Mouse (Mus musculus): Measurements from ENCODE around the gene Gpr85. TPM values are rescaled to one million over a fixed set of nuclear protein-coding genes. Genes with fewer than 3 reads are reported as not detected.
"Not testable (repeated sequence)": the region's sequence is repeated elsewhere in the genome, so short reads cannot be mapped to it uniquely, and the experiment has no call there.

The Gpr85 gene
- polyA plus RNA-seq, 1 experiment from 2014 or later = 13.3 TPM

- no peaks in the 10 kb centered on the region for H3K4me1 ChIP-seq (replicated peaks; ENCODE audit: control insufficient read depth, insufficient read depth, low read length)
These were observed 20.9 kb upstream of the Gpr85 start for GRCm38 (mm10) chr6:13860596-13860995.

GRCm38 (mm10) chr6:13859877-13860585, 20.3 kb upstream of the Gpr85 start:
- Histone ChIP-seq H3K27ac (ENCODE audit: low read depth, low read length) (no peak overlapping the region), H3K4me1 (replicated peaks; ENCODE audit: control insufficient read depth, insufficient read depth, low read length) (no peaks in the 10 kb centered on the region), H3K36me3 (ENCODE audit: control insufficient read depth, insufficient read depth, low read length) (no peaks in the 10 kb centered on the region), H3K4me2 (ENCODE audit: low read depth, low read length, severe bottlenecking) (no peak overlapping the region), H3K9ac (ENCODE audit: low read length) (no peak overlapping the region), H3K9me3 (ENCODE audit: control insufficient read depth, low read length) (no peaks in the 10 kb centered on the region), H3K27me3 (ENCODE audit: control insufficient read depth, insufficient read depth, low read length) (no peaks in the 10 kb centered on the region), H3K4me3 (ENCODE audit: low read depth, low read length) (no peak overlapping the region)
- ATAC-seq (replicated peaks; ENCODE audit: low FRiP score) = no peak
- no peak for DNase-seq (ENCODE audit: low spot score)
- 87% methylated on average over 6 of the region's 6 CpGs for whole genome bisulfite sequencing

More at GRCm38 (mm10) chr6:13860596-13860995, 20.9 kb upstream of the Gpr85 start:
- Histone ChIP-seq H3K9ac (ENCODE audit: low read length) (no peak overlapping the region), H3K27me3 (ENCODE audit: control insufficient read depth, insufficient read depth, low read length) (no peaks in the 10 kb centered on the region), H3K4me3 (ENCODE audit: low read depth, low read length) (no peak overlapping the region), H3K9me3 (ENCODE audit: control insufficient read depth, low read length) (no peaks in the 10 kb centered on the region), H3K4me2 (ENCODE audit: low read depth, low read length, severe bottlenecking) (no peak overlapping the region), H3K36me3 (ENCODE audit: control insufficient read depth, insufficient read depth, low read length) (no peaks in the 10 kb centered on the region), H3K27ac (ENCODE audit: low read depth, low read length) (no peak overlapping the region)
- 90% methylated on average over 1 of the region's 1 CpGs for WGBS
- no peak for DNase-seq (ENCODE audit: low spot score)
- ATAC-seq (replicated peaks; ENCODE audit: low FRiP score) = no peak

- Histone ChIP-seq H3K27me3 (ENCODE audit: control insufficient read depth, insufficient read depth, low read length) (no peaks in the 10 kb centered on the region), H3K4me2 (ENCODE audit: low read depth, low read length, severe bottlenecking) (no peak overlapping the region; the same call in 1 of the 2 replicates), H3K9me3 (ENCODE audit: control insufficient read depth, low read length) (no peaks in the 10 kb centered on the region), H3K27ac (ENCODE audit: low read depth, low read length) (no peak overlapping the region), H3K9ac (ENCODE audit: low read length) (no peak overlapping the region), H3K4me1 (replicated peaks; ENCODE audit: control insufficient read depth, insufficient read depth, low read length) (no peaks in the 10 kb centered on the region), H3K4me3 (ENCODE audit: low read depth, low read length) (no peak overlapping the region), H3K36me3 (ENCODE audit: control insufficient read depth, insufficient read depth, low read length) (no peaks in the 10 kb centered on the region)
- DNase-seq (ENCODE audit: low spot score) (no peak), ATAC-seq (replicated peaks; ENCODE audit: low FRiP score) (peak; percentile 53; the same call in 1 of the 2 replicates)
- 18% methylated on average over 11 of the region's 11 CpGs for WGBS
These were observed 14.5 kb upstream of the Gpr85 start for GRCm38 (mm10) chr6:13854230-13854629.

GRCm38 (mm10) chr6:13853244-13853643, 13.5 kb upstream of the Gpr85 start:
- H3K4me1 ChIP-seq (replicated peaks; ENCODE audit: control insufficient read depth, insufficient read depth, low read length) = no peaks in the 10 kb centered on the region
- no peak overlapping the region for H3K9ac ChIP-seq (ENCODE audit: low read length)
- H3K9me3 ChIP-seq (ENCODE audit: control insufficient read depth, low read length) = no peaks in the 10 kb centered on the region
- DNase-seq (ENCODE audit: low spot score) (no peak), ATAC-seq (replicated peaks; ENCODE audit: low FRiP score) (no peak)
- no peaks in the 10 kb centered on the region for H3K27me3 ChIP-seq (ENCODE audit: control insufficient read depth, insufficient read depth, low read length)
- no peak overlapping the region for H3K4me3 ChIP-seq (ENCODE audit: low read depth, low read length)
- no peak overlapping the region for H3K27ac ChIP-seq (ENCODE audit: low read depth, low read length)
- WGBS = 63% methylated on average over 4 of the region's 4 CpGs
- H3K36me3 ChIP-seq (ENCODE audit: control insufficient read depth, insufficient read depth, low read length) = no peaks in the 10 kb centered on the region
- no peak overlapping the region for H3K4me2 ChIP-seq (ENCODE audit: low read depth, low read length, severe bottlenecking)

GRCm38 (mm10) chr6:13846031-13846430, 6.3 kb upstream of the Gpr85 start:
- DNase-seq (ENCODE audit: low spot score); ATAC-seq (replicated peaks; ENCODE audit: low FRiP score): not testable (repeated sequence)

GRCm38 (mm10) chr6:13838677-13839344, 931 bp downstream of the Gpr85 start:
- Histone ChIP-seq H3K9me3 (ENCODE audit: control insufficient read depth, low read length) (no peaks in the 10 kb centered on the region), H3K27me3 (ENCODE audit: control insufficient read depth, insufficient read depth, low read length) (no peaks in the 10 kb centered on the region), H3K4me3 (ENCODE audit: low read depth, low read length) (peak overlapping the region; percentile 57), H3K4me1 (replicated peaks; ENCODE audit: control insufficient read depth, insufficient read depth, low read length) (no peaks in the 10 kb centered on the region), H3K27ac (ENCODE audit: low read depth, low read length) (peak overlapping the region; percentile 84), H3K4me2 (ENCODE audit: low read depth, low read length, severe bottlenecking) (peak overlapping the region; percentile 82), H3K36me3 (ENCODE audit: control insufficient read depth, insufficient read depth, low read length) (no peaks in the 10 kb centered on the region), H3K9ac (ENCODE audit: low read length) (peak overlapping the region; percentile 87)
- WGBS = under 1% methylated on average over 41 of the region's 41 CpGs
- DNase-seq (ENCODE audit: low spot score) (peak; percentile 89), ATAC-seq (replicated peaks; ENCODE audit: low FRiP score) (peak; percentile 93)

More at GRCm38 (mm10) chr6:13846031-13846430, 6.3 kb upstream of the Gpr85 start:
- H3K4me2 ChIP-seq (ENCODE audit: low read depth, low read length, severe bottlenecking); H3K27ac ChIP-seq (ENCODE audit: low read depth, low read length); H3K9ac ChIP-seq (ENCODE audit: low read length); H3K9me3 ChIP-seq (ENCODE audit: control insufficient read depth, low read length); H3K4me1 ChIP-seq (replicated peaks; ENCODE audit: control insufficient read depth, insufficient read depth, low read length); H3K27me3 ChIP-seq (ENCODE audit: control insufficient read depth, insufficient read depth, low read length); H3K36me3 ChIP-seq (ENCODE audit: control insufficient read depth, insufficient read depth, low read length); H3K4me3 ChIP-seq (ENCODE audit: low read depth, low read length): not testable (repeated sequence)
- WGBS = 96% methylated on average over 1 of the region's 1 CpGs

GRCm38 (mm10) chr6:13837916-13838676, 1.6 kb downstream of the Gpr85 start:
- WGBS = 1% methylated on average over 19 of the region's 19 CpGs
- Histone ChIP-seq H3K4me3 (ENCODE audit: low read depth, low read length) (peak overlapping the region; percentile 57), H3K9ac (ENCODE audit: low read length) (peak overlapping the region; percentile 87), H3K27ac (ENCODE audit: low read depth, low read length) (peak overlapping the region; percentile 84), H3K4me1 (replicated peaks; ENCODE audit: control insufficient read depth, insufficient read depth, low read length) (no peaks in the 10 kb centered on the region), H3K9me3 (ENCODE audit: control insufficient read depth, low read length) (no peaks in the 10 kb centered on the region), H3K27me3 (ENCODE audit: control insufficient read depth, insufficient read depth, low read length) (no peaks in the 10 kb centered on the region), H3K4me2 (ENCODE audit: low read depth, low read length, severe bottlenecking) (peak overlapping the region; percentile 82), H3K36me3 (ENCODE audit: control insufficient read depth, insufficient read depth, low read length) (no peaks in the 10 kb centered on the region)
- DNase-seq (ENCODE audit: low spot score) (no peak), ATAC-seq (replicated peaks; ENCODE audit: low FRiP score) (peak; percentile 44)

GRCm38 (mm10) chr6:13836967-13837570, 2.7 kb downstream of the Gpr85 start:
- Histone ChIP-seq H3K4me2 (ENCODE audit: low read depth, low read length, severe bottlenecking) (peak overlapping the region; percentile 82), H3K9ac (ENCODE audit: low read length) (peak overlapping the region; percentile 87; the same call in 1 of the 2 replicates), H3K27me3 (ENCODE audit: control insufficient read depth, insufficient read depth, low read length) (no peaks in the 10 kb centered on the region), H3K4me1 (replicated peaks; ENCODE audit: control insufficient read depth, insufficient read depth, low read length) (no peaks in the 10 kb centered on the region), H3K4me3 (ENCODE audit: low read depth, low read length) (peak overlapping the region; percentile 57; the same call in 1 of the 2 replicates), H3K36me3 (ENCODE audit: control insufficient read depth, insufficient read depth, low read length) (no peaks in the 10 kb centered on the region), H3K9me3 (ENCODE audit: control insufficient read depth, low read length) (no peaks in the 10 kb centered on the region), H3K27ac (ENCODE audit: low read depth, low read length) (no peak overlapping the region)
- WGBS = 78% methylated on average over 3 of the region's 3 CpGs
- DNase-seq (ENCODE audit: low spot score) = no peak
- ATAC-seq (replicated peaks; ENCODE audit: low FRiP score) = no peak
